Mouse (Mus musculus) ES-CJ7 (cell line): ENCODE data around the gene Znrf3.
A peak's percentile ranks its signal among the peaks of the same experiment; 100 is the strongest.

ENCODE experiments used
- DNase-seq: peaks from one replicate; pipeline ENCODE4 v3.0.0; 2011; ENCODE audit warnings: low read depth, low spot score

Gene Znrf3

DNA sequence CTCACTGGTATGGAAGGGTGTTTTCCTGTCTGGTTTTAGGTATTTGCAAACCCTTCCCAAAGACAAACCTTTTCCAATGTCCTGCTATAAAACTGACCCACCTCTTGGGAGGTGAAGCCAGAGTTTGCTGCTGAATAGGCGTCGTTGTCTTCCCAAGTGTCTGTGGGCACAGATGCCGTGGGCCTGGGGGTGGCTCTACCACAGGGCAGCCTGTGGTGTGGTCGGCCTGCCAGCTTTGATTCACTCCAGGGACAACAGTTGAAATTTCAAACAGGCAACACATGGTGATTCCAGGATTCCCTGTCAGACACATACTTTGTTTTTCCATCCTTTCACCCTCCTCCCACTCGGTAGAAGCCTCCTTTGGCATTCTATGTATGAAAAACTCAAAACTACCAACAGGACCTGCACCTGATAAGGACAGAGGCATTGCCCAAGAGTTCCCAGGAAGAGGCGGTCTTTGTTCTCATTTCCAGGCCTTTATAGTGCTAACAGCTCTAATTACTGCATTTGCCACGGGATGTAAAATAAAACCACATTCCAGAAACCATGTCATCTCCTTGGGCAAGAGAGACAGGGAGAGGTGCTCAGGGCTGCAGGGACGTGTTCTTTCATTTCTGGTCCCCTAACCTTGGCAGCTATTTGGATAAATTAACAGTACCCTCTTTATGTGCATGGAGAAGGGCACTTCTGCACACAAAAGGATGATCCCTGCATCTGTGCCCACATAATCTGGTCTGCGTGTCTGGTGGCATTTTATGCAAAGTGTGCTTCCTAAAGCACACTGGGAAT, 173.2 kb downstream of the Znrf3 start:
- peak; percentile 28 for DNase-seq

DNA sequence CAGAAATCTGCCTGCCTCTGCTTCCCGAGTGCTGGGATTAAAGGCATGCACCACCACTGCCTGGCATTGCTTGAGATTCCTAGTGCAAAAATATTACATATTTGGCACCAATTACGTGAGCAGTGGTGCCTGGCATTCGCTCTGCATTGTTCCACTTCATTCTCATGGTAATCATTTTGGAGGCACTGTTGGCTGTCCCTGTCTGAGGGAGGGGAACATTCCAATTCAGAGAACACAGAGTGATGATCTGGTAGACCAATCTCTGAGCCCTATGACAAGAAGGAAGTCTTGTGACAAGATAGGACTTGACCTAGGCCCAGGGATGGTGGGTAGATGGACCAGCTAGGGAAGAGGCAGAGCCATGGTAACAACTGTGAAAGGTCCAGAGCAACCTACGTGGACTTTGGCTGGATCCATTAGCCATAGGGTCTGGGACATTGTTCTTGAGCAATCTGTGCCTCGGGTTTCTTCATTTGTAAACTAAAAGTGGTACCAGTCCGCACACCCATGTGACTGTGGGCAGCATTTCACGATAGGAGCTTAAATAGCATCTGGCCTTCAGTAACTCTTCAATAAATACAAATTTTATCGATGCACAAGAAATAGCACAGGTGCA, 174.7 kb downstream of the Znrf3 start:
- peak; percentile 36 for DNase-seq

DNA sequence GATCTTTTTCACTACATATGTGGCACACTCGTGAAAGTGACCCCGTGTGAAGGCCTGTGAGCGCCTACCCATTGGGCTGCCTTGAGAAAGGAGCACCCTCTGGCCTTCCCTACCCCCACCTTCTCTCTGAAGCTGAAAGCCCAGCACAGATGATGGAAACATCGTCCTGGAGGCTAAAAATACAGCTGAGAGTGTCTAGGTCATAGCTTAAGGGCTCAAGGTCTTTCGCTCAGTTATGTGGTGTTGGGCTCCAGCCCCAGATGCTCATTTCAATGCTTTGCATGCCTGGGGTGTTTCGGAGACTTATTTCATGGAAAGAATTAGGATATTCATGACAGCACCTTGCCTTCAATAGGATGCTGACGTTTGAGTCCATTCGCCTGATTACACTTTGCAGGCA, 178.9 kb downstream of the Znrf3 start:
- DNase-seq: no peak

DNA sequence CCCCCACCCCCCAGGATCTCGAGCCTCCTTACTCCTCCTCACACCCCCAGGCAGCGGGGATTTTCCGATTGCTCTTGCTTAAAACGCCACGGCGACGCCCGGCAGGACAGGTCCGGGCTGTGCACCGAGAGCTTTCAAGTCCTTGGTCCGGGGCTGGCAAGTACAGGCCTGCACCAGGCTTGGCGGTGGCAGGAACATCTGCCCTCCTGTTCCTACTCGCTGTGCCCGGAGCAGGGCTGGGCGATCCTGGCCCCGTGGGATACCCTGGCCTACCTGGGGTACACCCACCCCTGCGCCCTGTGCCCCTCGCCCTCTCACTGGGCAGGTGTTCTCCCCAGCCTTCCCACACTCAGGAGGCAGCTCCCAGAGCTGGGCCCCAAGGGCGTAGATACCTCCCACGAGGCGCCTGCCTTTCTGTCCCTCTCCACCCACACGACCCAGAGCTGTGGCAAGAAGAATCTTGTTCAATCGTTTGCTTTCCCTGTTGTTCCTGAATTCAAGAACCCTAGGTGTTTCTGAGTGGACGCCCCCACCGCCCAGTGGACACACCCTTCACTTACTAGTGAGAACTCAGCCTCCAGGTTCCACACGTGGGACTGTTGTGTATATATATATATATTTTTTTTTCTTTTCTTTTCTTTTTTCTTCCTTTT, 181.4 kb downstream of the Znrf3 start:
- peak; percentile 25 for DNase-seq

DNA sequence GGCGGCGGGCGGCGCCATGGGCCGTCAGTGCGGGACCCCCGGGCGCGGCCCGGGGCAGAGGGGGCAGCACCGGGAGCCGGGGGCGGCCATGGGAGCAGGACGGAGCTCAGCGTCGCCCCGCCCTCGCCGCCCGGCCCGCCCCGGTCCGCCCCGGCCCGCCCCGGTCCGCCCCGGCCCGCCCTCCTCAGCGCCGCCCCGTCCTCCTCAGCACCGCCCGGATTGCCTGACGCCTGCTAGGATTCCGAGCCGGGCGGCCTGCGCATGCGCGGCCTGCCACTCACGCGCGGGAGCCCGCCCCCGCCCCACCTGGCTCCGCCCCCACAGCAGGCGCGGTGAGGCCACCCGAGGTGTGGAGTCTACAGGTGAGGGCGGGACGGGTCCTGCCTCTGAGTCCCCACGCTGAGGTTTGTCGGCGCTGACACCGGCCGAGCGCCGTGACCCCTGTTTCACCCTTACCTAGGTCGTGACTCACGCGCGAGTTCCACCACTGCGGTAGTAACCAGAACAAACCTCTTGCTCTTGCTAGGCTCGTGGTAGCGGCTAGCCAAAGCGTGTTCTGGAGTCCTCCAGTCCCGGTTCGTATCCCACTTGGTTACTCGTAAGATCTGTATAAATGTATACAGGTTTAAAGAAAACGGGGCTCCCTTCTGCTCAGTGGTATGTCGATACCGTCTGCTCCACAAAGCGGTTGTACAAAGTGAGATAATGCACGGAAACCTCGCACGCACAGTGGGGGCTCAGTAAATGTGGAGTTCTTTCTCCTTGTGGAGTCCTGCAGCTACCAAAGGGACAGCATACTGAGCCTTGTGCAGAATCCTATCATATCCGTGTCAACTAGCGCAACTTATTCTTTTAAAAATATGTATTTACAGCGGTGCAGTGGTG, 182.9 kb downstream of the Znrf3 start, which contains the start of gene Kremen1:
Gene Kremen1, minus strand, starts transcription at position 51 of the 885 bp plus-strand sequence.
- peak; percentile 82 for DNase-seq

DNA sequence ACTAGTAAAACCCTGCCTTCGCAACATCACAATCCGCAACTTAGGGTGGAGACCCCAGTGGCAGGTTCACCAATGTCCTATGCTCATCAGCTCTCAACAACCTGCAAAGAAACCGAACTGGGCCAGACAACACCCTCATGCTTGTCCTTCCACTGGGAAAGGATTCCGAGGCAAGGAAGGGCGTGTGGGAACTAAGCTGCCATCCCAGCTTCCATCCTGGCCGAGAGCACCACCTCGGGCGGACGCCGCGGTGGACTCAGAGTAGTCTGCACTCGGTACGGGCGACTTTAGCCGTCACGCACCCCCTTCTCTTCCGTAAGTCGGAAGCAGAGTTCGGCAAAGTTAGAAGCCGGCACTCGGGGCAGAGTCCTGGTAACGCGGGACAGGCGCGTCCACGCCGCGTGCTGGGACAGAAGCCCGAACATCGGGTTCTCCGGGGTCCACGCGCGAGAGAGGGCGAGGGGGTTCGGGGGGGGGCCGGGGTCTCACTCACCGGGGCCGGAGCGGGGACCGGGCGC, 183.6 kb downstream of the Znrf3 start:
- DNase-seq: peak; percentile 48

DNA sequence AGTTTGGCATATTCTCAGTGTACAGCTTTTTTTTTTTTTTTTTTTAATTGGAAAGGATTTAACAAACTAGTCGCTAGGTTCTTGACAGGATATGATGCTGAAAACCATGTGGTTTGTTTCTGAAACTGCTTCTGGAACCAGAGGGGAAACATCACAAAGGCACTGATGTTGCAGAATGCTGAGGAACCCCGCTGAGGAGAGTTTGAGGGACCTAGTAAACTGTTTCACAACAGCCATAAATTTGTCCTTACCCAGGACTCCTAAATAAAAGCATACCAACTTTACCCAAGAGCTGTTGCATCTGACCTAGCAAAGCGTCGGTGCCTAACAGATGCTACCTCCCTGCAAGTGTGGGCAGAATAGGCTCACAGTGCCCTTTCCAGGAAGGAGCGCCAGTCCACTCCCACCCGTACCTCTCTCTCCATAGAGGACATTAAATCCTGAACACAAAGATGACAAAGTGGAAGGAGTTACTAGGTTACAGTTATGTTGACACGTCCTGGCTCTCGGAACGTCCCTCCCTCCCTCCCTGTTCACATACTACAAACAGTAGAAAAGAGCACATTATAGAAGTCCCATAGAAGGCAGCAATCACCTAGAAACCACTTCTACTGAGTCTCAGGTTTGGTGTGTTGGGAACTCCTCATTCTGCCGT, 184.6 kb downstream of the Znrf3 start:
- DNase-seq: no peak

DNA sequence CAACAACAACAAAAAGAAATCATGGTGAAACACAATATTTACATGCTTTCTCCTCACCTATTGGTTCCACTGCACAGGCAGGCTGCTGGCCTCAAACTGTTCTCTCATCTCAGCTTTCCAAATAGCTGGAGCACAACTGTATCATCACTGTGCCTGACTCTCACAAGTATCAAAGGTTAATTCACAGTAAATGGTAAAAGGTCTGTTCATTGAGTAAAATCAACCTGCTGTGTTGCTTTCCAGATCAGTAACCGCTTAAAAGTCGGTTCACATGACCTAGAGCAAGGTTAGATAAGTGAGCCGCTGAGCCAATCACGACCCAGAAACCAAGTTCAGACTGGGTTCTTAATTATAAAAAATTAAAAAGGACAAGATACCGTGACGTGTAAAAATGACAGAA, 186.6 kb downstream of the Znrf3 start:
- DNase-seq: no peak

DNA sequence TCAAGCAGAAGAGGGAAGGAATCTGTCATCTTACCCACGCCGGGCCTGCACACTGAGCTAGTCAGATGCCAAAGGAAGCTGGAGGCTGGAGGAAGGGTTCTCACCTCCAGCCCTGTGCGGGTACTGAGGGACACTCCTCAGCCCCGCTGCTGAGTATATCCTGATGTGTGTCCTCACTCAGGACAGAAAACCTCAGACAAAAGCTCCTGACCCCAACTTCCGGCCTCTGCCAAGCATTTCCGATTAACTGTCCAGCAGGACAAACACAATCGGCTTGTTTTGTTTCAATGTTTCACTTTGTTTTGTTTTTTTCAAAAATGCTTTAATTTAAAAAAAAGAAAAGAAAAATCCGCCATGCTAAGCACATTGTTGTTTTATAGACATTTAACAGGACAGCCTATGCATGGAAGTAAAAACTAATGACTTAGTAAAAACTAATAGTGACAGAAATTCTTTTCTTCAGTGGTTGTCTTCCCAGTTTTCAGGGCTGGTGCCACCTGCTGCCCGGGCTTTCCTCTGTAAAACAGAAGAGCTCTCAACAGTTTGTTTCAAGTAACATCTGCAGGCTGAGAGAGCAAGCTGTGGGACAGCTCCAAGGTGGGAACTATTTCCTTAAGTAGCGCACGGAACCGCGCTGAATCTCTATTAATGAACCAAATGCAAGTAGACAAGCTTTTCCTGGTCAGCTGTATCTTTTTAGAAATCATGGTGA, 187.3 kb downstream of the Znrf3 start:
- DNase-seq: no peak

DNA sequence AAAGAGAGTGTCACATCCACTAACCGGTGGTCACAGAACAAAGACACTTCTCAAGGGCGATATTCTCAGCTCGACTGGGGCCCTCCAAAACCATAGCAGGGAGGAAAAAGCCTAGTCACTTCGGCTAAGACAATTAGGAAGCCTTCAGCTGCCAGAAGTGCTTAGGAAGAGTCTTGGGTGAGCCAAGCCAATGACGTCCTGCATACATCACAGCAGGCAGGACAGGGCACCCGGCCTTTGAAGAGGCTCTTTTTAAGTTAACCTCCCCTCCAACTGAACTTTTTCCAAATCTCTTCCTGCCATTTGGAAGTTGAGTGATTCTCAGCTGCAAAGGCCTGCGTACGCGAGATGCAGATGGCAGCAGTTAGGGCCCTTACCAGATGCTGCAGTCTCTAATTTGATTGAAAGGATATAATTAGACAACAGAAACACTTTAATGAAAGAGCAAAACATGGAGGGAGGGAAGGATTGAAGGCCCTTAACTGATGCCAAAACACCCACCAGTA, 189.1 kb downstream of the Znrf3 start:
- no peak for DNase-seq

DNA sequence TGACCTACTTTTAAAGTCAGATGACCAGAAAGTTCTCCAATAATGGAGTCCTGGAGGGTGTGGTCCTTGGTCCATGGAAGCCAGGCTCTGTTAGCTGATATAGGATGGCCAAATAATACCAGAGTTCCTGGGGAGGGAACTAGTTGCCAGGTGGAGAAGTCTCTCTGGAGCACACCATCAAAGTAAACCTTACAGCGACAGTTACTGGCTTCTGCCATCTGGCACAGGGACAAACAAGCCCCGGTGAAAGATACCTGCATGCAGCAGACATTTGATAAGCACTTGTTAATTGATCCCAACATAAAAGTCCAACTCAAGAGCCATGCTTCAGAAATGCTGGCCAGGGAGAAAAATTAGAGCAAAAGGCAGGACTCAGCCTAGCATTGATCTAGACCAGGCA, 190.6 kb downstream of the Znrf3 start:
- no peak for DNase-seq

DNA sequence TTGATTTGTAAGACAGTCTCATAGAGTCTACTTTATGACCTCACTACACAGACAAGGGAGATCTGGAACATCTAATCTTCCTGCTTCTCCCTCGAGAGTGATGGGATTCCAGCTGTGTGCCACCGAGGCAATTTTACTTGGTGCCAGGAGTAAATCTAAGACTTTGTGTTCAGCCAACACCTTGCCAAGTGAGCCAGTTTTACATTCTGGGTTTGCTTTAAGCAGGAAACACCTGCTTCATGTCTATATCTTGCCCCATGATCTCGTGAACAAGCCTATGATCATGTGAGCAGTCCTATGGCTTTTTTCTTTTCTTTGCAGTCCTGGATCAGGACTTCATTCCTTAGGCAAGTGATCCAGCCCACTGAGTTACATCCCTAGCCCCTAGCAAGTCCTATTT, 191.1 kb downstream of the Znrf3 start:
- no peak for DNase-seq

DNA sequence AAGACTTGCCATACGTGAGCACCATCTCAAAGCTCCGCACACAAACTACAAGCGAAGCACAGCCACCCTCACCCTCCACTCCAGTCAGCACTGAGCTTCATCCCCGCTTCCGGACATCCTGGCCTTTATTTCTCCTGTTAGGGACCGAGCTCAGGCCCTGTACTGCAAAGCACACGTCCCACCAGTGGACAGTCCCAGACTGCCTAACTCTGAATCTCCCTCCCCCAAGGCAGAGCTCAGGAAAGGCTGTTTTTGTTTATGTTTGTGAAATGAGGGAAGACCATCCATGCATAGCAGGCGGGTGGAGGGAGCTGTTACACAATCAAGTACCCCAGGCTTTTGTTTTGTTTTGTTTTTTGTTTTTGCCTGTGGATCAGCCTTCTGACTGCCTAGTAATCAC, 191.9 kb downstream of the Znrf3 start:
- no peak for DNase-seq

DNA sequence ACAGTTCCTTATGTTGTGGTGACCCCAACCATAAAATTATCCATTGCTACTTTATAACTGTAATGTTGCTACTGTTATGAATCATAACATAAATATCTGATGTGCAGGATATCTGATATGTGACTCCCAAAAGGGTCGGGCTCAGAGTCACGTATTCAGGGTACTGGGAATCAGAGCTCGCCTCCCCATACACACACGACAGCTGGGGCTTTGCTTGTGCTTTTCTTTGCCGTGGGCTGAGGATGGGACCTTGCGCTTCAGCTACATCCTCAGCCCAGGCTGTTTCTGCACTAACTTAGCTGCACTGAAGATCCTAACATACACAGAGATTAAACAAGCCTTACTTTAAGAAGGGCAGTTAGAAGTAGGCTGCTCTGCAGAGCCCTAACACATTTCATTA, 193.5 kb downstream of the Znrf3 start:
- no peak for DNase-seq

DNA sequence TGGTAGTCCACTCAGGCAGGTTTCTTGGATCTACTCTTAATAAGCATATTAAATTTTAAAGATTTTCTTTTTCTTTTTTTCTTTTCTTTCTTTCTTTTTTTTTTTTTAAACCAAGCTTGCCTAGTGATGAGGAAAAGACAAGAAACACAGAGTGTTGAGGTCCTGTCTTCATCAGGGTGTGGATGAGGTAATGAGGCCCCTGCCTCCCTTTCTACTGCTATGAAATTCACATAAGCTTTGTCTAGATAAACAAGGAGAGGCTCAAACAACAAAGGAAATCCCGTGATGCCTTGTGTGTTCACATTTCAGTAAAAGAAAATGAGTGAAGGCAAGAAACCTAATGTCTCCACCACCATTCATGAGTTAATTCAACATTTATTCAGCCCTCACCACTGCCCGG, 196.4 kb downstream of the Znrf3 start:
- DNase-seq: no peak

DNA sequence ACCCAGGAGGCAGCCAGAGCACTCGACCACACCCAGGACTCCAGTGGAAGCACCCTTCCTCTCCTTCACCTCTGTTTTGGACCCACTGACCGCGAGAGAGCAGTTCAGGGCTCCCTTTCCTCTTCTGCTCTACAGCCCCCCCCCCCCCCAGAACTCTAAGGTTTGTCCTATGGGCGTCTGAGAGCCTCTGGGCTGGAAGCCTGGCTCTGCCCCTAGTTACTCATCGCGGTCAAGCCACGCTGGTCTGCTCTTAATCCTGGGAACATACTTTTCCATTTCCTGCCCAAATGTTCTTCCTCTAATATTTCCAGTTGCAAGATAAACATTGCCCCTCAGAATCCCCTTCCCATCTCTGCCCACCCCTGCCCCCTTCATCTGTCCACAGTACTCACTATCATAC, 199.2 kb downstream of the Znrf3 start:
- no peak for DNase-seq

DNA sequence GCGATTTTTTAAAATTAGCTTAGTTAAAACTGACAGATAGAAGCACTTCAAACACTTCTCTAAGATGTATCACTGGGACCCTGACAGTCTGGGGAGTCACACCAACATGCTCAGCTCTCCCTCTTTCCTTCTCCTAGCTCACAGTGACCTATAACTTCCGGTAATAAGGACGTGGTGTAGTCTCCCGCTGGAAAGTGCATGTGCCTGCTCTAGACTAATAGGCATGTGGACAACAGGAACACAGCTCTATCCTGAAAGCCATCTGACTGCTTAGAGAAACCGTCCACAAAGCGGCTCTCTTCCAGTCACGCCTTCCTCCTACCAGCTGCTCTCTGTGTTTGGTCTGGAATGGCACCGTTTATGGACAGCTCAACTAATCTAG, 199.9 kb downstream of the Znrf3 start:
- DNase-seq: no peak

DNA sequence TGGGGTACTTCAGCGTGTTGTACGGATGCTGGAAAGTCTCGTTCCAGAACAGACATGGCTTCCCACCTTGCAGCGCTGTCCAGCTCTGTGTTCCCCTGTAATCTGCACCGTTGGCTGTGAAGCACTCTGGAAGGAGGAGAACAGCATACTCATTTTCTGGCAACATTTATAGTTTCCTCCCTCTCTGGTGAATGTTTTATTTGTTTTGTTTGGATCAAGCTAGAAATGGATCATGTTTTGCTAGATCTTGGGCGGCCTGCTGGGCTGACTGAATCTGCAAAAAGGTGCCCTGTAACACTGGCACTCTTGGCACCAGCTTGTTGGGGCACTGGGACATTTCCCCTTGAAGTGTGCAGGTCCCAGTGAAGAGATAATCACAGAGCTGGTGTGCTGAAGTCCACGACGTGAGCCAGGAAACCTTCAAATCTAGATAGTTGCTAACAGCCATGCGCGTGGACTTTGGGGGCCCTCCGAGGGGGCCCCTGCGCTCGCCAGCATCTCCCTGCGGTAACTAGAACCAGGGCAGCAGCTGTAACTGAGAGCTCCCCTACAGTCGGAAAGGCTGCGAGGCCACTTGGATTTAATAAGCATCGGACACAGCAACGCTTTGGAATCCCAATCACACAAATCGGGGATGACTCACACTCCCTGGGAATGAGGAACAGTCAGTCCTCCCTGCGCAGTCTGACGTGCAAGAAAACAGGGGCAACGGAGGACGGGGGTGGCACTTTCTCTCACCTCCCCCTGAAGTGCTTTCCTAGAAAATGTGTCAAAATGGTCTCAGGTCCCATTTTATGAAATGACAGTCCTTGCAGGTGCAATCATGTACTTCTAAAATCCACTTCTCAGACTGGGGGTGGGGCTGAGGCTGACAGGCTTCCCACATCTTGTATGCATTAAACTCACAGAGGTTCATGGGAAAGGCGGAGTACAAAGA, 200.6 kb downstream of the Znrf3 start:
- no peak for DNase-seq

DNA sequence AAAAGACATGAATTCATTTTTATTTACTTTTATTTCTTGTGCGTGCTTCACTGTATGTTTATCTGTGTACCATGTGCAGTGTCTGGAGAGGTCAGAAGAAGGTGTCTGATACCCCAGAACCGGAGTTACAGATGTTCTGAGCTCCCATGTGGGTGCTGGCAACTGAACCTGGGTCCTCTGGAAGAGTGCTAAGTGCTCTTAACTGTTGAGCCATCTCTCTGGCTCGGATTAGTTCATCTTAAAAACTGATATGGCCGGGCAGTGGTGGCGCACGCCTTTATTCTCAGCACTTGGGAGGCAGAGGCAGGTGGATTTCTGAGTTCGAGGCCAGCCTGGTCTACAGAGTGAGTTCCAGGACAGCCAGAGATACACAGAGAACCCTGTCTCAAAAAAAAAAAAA, 201.4 kb downstream of the Znrf3 start:
- DNase-seq: no peak
